Mouse (Mus musculus): ENCODE measurements around the gene Ripor2. TPM values are rescaled to one million over a fixed set of nuclear protein-coding genes. Genes with fewer than 3 reads are reported as not detected.

The Ripor2 gene
- total and polyA plus RNA-seq, 3 experiments, result 8.6 to 10.9 (median 9.3) TPM

DNA sequence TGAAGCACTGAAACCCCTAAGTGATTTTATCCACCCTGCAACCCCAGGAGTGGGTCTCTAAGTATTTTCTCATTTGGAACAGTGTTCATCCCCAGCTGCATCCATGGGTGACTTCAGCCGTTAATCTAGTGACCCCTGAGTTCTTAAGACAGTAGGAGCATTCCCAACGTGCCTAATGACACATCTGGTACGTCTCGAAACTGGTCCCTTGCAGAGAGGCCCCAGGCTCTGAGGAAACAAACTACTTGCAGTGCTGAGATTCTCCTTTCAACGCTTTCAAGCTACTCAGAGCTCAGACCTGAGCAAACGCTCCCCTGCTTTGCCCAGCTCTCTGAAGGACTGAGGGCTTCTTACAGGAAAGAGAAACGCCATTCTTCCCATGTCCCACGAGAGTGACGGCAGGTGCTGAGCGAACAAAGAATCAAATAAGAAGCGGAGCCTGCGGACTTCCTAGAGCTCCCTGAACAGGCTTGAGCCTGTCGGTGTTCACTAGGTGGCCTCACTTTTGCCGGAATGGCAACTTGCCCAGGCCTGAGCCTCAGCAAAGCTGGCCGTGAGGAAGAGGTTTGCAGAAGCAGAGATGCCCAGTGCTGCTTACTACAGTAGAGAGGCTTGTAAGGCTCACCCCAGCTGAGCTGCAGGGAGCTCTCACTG is 97.2 kb downstream of the Ripor2 start:
- no peak overlapping the region for H3K4me2 ChIP-seq (ENCODE audit: insufficient read depth, low read depth, poor library complexity, severe bottlenecking)

DNA sequence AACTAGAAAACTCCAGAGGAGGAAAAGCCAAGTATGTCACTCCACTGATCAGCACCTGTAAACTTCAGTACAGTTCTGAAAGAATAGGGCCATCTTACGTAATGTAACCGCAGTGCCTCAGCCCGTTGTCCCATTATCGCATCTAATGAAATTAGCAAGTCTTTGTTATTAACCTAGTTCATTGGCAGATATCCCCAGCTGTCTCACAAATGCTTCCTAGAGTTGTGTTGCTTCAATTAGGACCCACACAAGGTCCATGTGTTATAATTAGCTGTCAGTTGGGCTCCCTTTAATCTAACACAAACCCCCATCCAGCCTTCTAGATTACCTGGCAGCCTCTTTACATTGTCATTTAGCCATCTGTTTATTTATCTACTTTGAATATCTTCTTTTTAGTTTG is 99.0 kb downstream of the Ripor2 start:
- Histone ChIP-seq H3K27ac (ENCODE audit: insufficient read depth, low read depth) (no peak overlapping the region), H3K36me3 (replicated peaks in 1 of 2; ENCODE audit: control insufficient read depth in 1 of 2, insufficient read depth in 1 of 2, low read length in 1 of 2) (peaks cover 39 to 80% of the 10 kb centered on the region in 2 experiments)
- TF ChIP-seq ETS1 (conservative IDR thresholded peaks at IDR 0.05; ENCODE audit: low read depth, low read length), result no peak
- TF ChIP-seq MAFK (IDR thresholded peaks at IDR 0.05; ENCODE audit: insufficient replicate concordance, low read length), result no peak
- no peak for TF ChIP-seq ZC3H11A (IDR thresholded peaks at IDR 0.05; ENCODE audit: low read depth, low read length)
- TF ChIP-seq JUN (IDR thresholded peaks at IDR 0.05; ENCODE audit: insufficient read depth, low read depth, low read length), result no peak
- no peak for TF ChIP-seq PAX5 (IDR thresholded peaks at IDR 0.05; ENCODE audit: low read length)

More for the DNA sequence above, 97.2 kb downstream of the Ripor2 start:
- H3K4me3 ChIP-seq (replicated peaks in 1 of 3; ENCODE audit: low read depth in 2 of 3, low read length in 2 of 3, poor library complexity in 1 of 3), result no peak overlapping the region
- no peaks in the 10 kb centered on the region for H3K27me3 ChIP-seq (replicated peaks)
- in situ Hi-C loops (cut with MboI; ENCODE audit: low pct_ligation_motif_present, low pct_unique_long_range_greater_than_20kb, low sequenced_read_pairs), result no loop called here
- dilution Hi-C loops (cut with MboI; ENCODE audit: extremely low pct_ligation_motif_present, extremely low pct_unique_long_range_greater_than_20kb, low sequenced_read_pairs), result no loop called here
- no peak overlapping the region for H3K27ac ChIP-seq (ENCODE audit: insufficient read depth, low read depth)
- no peak for DNase-seq (ENCODE audit: extremely low read depth)
- no peak overlapping the region for H3K9ac ChIP-seq (ENCODE audit: insufficient read depth, low read depth)
- no peaks in the 10 kb centered on the region for H3K9me3 ChIP-seq (replicated peaks; ENCODE audit: low read length)
- H3K4me1 ChIP-seq (ENCODE audit: control insufficient read depth in 1 of 2, insufficient read depth in 2 of 2), result peaks cover 10 to 19% of the 10 kb centered on the region in 2 experiments
- TF ChIP-seq MXI1 (IDR thresholded peaks at IDR 0.05; ENCODE audit: low read depth, low read length), result no peak
- no peak for TF ChIP-seq USF2 (conservative IDR thresholded peaks at IDR 0.05; ENCODE audit: low read depth, low read length)
- TF ChIP-seq PAX5 (IDR thresholded peaks at IDR 0.05; ENCODE audit: low read length), result no peak
- TF ChIP-seq ZMIZ1 (IDR thresholded peaks at IDR 0.05; ENCODE audit: low read depth, low read length), result no peak
- TF ChIP-seq USF1 (IDR thresholded peaks at IDR 0.05; ENCODE audit: low read depth, low read length), result no peak
- no peak for TF ChIP-seq EP300 (IDR thresholded peaks at IDR 0.05; ENCODE audit: low read length)
- TF ChIP-seq POLR2AphosphoS2 (IDR thresholded peaks at IDR 0.05; ENCODE audit: low read depth, low read length), result no peak
- TF ChIP-seq JUND (conservative IDR thresholded peaks at IDR 0.05; ENCODE audit: low read depth, low read length), result no peak
- no peak for TF ChIP-seq RCOR1 (conservative IDR thresholded peaks at IDR 0.05; ENCODE audit: low read depth, low read length)
- no peak for TF ChIP-seq MYC (IDR thresholded peaks at IDR 0.05; ENCODE audit: low read depth, low read length)
- TF ChIP-seq E2F4 (IDR thresholded peaks at IDR 0.05; ENCODE audit: insufficient replicate concordance, low read depth, low read length), result no peak
- TF ChIP-seq NRF1 (IDR thresholded peaks at IDR 0.05; ENCODE audit: low read depth, low read length), result no peak
- TF ChIP-seq ELF1 (IDR thresholded peaks at IDR 0.05; ENCODE audit: low read depth, low read length), result no peak
- TF ChIP-seq RAD21 (IDR thresholded peaks at IDR 0.05; ENCODE audit: low read depth, low read length), result no peak
- no peak for TF ChIP-seq UBTF (IDR thresholded peaks at IDR 0.05; ENCODE audit: low read depth, low read length)
- no peak for TF ChIP-seq ZNF384 (IDR thresholded peaks at IDR 0.05; ENCODE audit: low read depth, low read length)
- no peak for TF ChIP-seq CTCF (conservative IDR thresholded peaks at IDR 0.05 in 1 of 2, IDR thresholded peaks at IDR 0.05 in 1 of 2; ENCODE audit: low read depth in 2 of 2, low read length in 2 of 2)
- peaks cover 39 to 88% of the 10 kb centered on the region in 2 experiments for H3K36me3 ChIP-seq (replicated peaks in 1 of 2; ENCODE audit: control insufficient read depth in 1 of 2, insufficient read depth in 1 of 2, low read length in 1 of 2)
- H3K79me2 ChIP-seq (replicated peaks; ENCODE audit: control insufficient read depth, extremely low read depth, insufficient read depth, poor library complexity, severe bottlenecking), result no peaks in the 10 kb centered on the region

More for the DNA sequence above, 99.0 kb downstream of the Ripor2 start:
- H3K4me3 ChIP-seq (replicated peaks in 1 of 3; ENCODE audit: low read depth in 2 of 3, low read length in 2 of 3, poor library complexity in 1 of 3), result no peak overlapping the region
- no peak overlapping the region for H3K9ac ChIP-seq (ENCODE audit: insufficient read depth, low read depth)
- no peaks in the 10 kb centered on the region for H3K27me3 ChIP-seq (replicated peaks)
- H3K79me2 ChIP-seq (replicated peaks; ENCODE audit: control insufficient read depth, extremely low read depth, insufficient read depth, poor library complexity, severe bottlenecking), result no peaks in the 10 kb centered on the region
- no peaks in the 10 kb centered on the region for H3K9me3 ChIP-seq (replicated peaks; ENCODE audit: low read length)
- no peak for DNase-seq (ENCODE audit: extremely low read depth)
- dilution Hi-C loops (cut with MboI; ENCODE audit: extremely low pct_ligation_motif_present, extremely low pct_unique_long_range_greater_than_20kb, low sequenced_read_pairs), result no loop called here
- H3K4me1 ChIP-seq (ENCODE audit: control insufficient read depth in 1 of 2, insufficient read depth in 2 of 2), result peaks cover 12 to 26% of the 10 kb centered on the region in 2 experiments
- H3K4me2 ChIP-seq (ENCODE audit: insufficient read depth, low read depth, poor library complexity, severe bottlenecking), result no peak overlapping the region
- in situ Hi-C loops (cut with MboI; ENCODE audit: low pct_ligation_motif_present, low pct_unique_long_range_greater_than_20kb, low sequenced_read_pairs), result loop anchor here (10.0 kb wide), 1 partner anchor 346 kb away; no protein-coding TSS in a partner anchor
